Mouse (Mus musculus): ENCODE measurements at regions not wholly inside any gene's neighbourhood (a gene's known extent, or its start where the extent isn't known, plus 50 kb on each side); places are given as distances from the start of the nearest gene placed in this dataset.

- no peak for DNase-seq
Observed at GRCm38 (mm10) chr1:81516575-81517210, 439.9 kb downstream of the Nyap2 start.

DNA sequence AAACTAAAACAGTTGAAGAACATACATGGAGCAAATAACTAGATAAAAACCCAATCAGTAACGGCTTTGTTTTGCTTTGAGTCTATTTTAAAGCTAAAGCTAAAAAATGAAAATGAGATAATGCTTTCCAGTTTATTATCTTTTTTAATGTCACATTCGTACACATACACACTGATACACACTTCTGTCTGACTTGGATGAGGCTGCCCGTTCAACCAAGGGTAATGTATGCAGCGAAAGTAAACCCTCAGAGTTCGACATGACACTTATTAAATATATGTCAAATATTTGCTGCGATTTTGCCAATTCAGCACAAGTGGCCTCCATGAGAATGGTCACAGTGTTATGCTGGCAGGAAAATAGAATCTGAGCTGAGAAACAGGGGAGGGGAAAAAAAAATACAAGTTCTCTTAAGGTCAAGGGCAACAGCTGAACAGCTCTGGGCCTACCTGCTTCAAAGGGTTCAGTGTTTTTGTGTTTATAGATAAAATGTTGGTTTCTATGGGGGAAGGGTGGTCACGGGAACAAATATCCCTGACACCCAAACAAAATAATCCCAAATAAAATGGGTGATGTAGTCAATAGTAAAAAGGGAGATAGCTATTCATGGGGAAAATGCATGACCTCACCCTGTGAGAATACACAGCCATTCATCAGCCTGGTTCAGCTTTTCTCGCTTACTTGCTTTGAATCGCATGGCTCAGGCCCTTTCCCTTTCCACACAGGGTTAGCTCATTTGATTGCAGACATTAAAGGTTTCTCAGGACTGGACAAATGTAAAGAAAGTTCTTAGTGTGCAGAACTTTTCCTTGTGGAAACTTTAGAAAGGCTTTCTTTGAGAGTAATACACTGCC is 443.9 kb downstream of the Nyap2 start:
- no peak for DNase-seq

DNA sequence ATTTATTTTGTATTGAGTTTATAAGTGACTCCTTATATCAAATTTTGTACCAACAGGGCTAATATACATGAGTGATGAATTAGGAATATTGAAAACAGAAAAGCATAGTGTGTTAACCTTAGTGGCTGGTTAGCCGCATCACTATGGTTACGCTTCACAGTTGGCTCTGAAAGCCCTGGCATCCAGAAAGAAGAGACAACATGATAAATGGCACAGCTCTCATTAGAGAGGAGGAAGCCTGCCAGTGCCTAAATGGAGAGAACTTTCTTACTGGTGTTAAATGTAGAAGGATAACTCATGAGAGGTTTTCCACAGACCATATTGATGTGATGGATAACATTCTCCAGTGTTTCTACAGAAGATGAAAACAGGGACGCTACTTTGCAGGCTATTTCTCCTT is 446.2 kb downstream of the Nyap2 start:
- DNase-seq, result no peak

GRCm38 (mm10) chr1:81525821-81526220 is 449.1 kb downstream of the Nyap2 start:
- DNase-seq, result no peak

- no peak for DNase-seq
Observed at GRCm38 (mm10) chr1:81537836-81538235, 461.1 kb downstream of the Nyap2 start.

DNA sequence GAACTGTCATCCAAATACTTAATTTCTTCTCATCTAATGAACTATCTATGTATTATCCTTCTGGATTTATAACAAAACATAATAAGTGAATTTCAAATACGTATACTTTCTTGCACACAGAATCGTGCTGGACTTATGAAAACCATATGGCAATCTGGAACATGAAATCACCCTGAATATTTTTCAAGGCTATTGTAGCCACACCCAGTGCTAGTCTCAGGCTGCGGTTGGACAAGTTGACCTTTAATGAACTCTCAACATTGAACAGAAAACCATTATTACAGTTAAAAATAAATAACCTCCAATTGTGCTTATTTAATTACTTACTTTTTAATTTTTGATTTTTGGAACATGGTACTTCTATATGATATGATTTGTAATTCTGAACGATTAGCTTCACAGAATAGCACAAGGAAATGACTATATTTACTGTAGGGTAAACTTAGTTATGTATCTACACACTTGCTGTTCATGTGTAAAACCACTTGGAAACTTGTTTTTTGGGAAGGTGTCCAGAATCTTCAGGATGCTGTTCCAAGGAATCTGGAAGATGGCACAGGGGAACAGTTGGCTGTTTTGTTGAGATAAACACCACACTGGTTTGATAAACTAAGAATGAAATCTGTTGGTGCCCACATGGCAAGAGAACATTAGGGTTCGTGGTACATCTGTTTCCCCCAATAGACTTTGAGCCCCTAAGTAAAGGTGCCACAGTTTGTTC is 463.0 kb downstream of the Nyap2 start:
- no peak for DNase-seq

DNA sequence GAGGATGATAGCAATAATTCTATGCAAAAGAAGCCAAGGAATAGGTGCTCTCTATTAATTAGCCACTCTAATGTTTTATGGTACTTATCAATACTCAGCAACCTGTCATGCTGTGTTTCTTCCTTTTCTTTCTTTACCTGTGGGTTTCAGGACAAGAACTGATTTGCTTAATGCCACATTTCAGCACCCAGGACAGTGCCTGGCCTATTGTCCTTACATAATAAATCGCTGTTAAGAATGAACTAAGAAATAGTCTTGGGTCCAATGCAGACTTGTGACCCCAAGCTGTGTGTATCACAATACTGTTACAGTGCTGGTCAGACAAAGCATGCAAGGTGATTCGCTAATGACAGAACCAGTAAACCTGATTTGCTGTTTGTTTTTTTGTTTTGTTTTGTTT is 472.2 kb downstream of the Nyap2 start:
- DNase-seq, result no peak

- DNase-seq, result no peak
Observed at GRCm38 (mm10) chr1:81549706-81550105, 473.0 kb downstream of the Nyap2 start.

- DNase-seq, result no peak
Observed at GRCm38 (mm10) chr1:81552731-81553130, 476.0 kb downstream of the Nyap2 start.

GRCm38 (mm10) chr1:81576965-81577664 is 500.4 kb downstream of the Nyap2 start:
- DNase-seq, result no peak

DNA sequence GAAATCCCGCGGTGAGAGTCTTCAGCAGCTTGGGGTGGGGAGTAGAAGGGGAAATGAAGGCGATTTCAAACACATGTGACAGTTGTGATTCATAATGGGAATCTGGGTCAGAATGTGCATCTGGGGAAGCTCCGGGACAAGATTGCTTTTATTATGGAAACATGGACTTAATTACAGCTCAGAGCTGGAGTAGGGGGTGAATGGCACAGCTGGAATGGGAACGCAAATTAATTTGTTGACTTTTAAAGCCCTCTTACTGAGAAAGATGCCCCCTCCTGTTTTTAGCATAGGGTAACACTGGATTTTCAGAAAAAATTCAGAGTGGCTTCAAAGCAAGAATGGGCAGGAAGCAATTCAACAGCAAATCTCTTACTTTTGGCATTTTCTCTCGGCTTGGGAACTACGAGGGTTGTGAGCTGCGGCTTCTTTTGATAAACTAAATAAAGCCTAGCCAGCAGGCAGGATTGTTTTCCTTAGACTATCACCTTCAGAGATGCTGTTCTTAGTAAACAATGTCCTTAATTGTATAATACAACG is 501.0 kb downstream of the Nyap2 start:
- DNase-seq, result no peak

- no peak for DNase-seq
Observed at GRCm38 (mm10) chr1:81581208-81581607, 504.5 kb downstream of the Nyap2 start.

DNA sequence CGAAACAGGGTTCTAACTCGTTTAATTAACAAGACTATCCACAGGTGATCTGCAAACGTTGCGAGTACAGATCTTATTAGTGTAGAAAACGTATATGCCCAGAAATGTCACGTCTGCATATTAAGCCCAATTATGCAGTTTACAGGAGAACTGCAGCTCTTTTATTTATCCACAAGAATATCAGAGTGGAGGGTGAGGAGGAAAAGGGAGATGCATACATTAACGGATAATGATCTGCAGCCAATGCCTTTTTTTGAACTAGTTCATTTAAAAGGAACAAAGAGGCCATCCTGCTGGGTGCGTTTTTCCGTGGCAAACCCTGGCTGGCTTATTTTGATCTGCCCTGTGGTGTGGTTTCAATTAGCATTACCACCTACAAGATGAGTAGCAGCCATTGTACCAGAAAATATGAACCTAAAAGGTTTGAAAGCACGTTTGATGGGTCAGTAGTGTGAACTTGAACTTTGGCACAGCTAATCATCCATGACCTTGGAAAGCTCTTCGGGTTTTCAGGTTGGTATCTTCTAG is 511.1 kb downstream of the Nyap2 start:
- no peak for DNase-seq

GRCm38 (mm10) chr1:81591623-81592022 is 514.9 kb downstream of the Nyap2 start:
- DNase-seq, result no peak

DNA sequence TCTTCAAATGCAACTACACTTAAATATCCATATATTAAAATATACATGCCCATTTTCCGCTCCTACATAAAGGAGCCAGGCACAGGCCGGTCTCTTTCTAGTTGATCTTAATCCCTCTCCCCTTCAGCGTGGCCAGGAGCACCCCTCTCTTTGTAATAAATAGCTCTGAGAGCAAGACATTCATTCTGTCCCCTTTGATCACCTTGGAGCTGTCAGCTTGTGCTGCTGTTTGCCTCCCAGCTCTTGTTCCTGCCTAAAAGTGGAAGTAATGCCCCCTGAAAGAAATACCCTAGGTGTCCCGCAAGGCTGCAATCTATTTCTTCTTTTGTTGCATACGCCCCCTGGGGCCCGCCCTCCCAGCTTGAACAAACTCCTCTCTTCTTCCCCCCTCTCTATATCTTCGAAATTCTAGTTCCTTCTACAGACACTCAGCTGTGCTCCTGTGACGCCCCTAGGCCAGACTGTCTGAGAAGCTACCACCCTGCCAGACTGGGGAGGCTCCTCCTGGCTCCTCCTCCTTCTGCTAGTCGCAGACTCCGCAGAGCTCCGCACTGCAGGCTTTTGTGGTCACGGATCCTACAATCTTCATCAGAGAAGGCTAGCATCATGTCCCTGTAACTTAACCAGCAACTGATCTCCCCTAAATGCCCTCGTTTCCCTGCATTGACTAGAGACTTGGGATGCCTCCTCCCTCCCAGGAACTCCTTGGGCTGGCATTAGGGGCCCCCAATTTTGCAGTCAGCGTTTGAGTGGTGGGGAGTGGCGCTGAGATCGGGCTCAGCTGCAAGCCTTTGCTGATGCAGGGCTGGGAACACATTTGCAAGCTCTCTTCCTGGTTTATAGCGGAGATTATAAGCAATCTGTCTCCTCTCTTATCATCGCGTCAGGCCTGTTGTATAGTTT is 516.8 kb downstream of the Nyap2 start:
- DNase-seq, result no peak

GRCm38 (mm10) chr1:81594183-81594515 is 517.4 kb downstream of the Nyap2 start:
- DNase-seq, result no peak

DNA sequence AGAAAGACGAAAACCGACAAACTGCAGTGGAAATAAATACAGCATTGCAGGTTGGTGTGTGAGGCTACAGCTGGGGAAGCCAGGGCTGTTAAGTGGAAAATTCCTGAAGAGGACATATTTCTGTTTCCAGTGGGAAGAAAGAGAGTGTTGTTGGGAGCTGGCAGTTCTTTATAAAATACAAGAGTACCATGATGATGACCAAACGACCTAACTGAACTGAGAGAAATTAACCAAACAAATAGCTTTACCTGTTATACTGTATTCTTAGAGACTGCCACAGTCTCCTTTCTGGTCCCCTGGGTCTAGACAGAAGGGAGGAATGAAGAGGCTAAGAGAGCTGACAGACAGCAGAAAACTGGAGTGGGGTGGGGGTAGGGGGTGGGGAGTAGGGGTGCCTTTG is 517.9 kb downstream of the Nyap2 start:
- DNase-seq, result no peak

DNA sequence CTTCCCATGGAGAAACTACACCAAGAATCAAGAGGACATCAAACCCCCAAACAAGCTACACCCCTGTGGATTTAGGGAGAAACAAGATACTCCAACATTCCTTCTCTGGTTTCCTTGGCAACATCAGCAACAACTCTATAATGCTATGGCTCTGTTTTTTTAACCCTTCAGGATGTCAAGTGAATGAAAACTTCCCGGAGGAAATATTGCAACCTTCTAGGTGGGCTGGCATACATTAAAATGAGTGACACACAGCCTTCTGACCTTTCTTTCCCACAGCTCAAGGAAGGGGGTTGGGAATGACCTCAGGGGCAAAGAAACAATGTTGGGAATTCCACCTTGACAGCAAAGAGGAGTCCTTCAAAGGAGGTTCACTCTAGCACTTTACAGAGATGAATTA is 532.0 kb downstream of the Nyap2 start:
- DNase-seq, result no peak

GRCm38 (mm10) chr1:81618880-81619279 is 542.1 kb downstream of the Nyap2 start:
- no peak for DNase-seq

DNA sequence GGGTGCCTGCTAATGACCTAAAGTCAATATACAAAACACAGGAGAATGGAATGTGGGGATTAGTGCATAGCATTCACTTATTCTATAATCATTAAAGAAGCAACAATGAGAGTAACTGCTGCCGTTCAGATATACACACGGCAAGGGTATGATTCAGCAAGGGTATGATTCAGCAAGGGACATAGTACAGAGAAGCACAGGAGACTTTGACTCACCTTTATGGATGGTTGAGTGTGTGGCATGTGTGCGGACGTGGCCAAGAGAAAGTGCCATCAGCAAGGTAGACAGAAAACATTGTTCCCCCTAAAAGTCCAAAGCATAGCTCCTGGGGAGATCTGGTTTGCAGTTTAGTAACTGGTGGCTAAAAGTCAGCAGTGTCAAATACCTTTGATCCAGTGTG is 547.4 kb downstream of the Nyap2 start:
- no peak for DNase-seq

- no peak for DNase-seq
Observed at GRCm38 (mm10) chr1:81632704-81633103, 556.0 kb downstream of the Nyap2 start.

GRCm38 (mm10) chr1:81637357-81637756 is 560.6 kb downstream of the Nyap2 start:
- DNase-seq, result no peak
